Mouse (Mus musculus) neural tube, embryonic 11.5 days (tissue): ENCODE data around the gene Gata2. TPM values are rescaled to one million over a fixed set of nuclear protein-coding genes. Genes with fewer than 3 reads are reported as not detected.

Experiments
- ATAC-seq: fragments of 200-750 bp; cut with Nextera tagmentation; 2 replicates; pipeline ENCODE4 v1.8.0; 2017; ENCODE audit warnings: moderate number of reproducible peaks, mild to moderate bottlenecking, moderate TSS enrichment, moderate library complexity; ENCODE audit not compliant: insufficient read depth, low FRiP score, low TSS enrichment
- DNase-seq: peaks from one replicate; pipeline ENCODE4 v3.0.0-alpha.2; 2015; ENCODE audit warnings: low spot score
- H3K27ac ChIP-seq: fragments of 300-500 bp; sonication (generic); 2 replicates; pipeline ENCODE4 v1.5.1; 2014; ENCODE audit warnings: low read depth, mild to moderate bottlenecking, low read length
- H3K27me3 ChIP-seq: fragments of 300-500 bp; sonication (generic); 2 replicates; pipeline ENCODE4 v1.6.1; 2014; ENCODE audit warnings: mild to moderate bottlenecking, low read length, mixed read lengths; ENCODE audit not compliant: control insufficient read depth, insufficient read depth
- H3K36me3 ChIP-seq: fragments of 300-500 bp; sonication (generic); 2 replicates; pipeline ENCODE4 v1.6.1; 2014; ENCODE audit warnings: mild to moderate bottlenecking, low read length, moderate library complexity, mixed read lengths; ENCODE audit not compliant: control insufficient read depth, insufficient read depth
- H3K4me1 ChIP-seq: fragments of 300-500 bp; sonication (generic); 2 replicates; pipeline ENCODE4 v1.6.1; 2014; ENCODE audit warnings: low read length, mixed read lengths; ENCODE audit not compliant: control insufficient read depth, insufficient read depth
- H3K4me2 ChIP-seq: fragments of 300-500 bp; sonication (generic); 2 replicates; pipeline ENCODE4 v1.6.1; 2014; ENCODE audit warnings: low read depth, mild to moderate bottlenecking, moderate library complexity
- H3K4me3 ChIP-seq: fragments of 300-500 bp; sonication (generic); 2 replicates; pipeline ENCODE4 v1.5.1; 2014; ENCODE audit warnings: low read depth, low read length
- H3K9ac ChIP-seq: fragments of 300-500 bp; sonication (generic); 2 replicates; pipeline ENCODE4 v1.6.1; 2014; ENCODE audit warnings: mild to moderate bottlenecking, low read length
- H3K9me3 ChIP-seq: fragments of 300-500 bp; sonication (generic); 2 replicates; pipeline ENCODE4 v1.6.1; 2016; ENCODE audit warnings: low read length; ENCODE audit not compliant: control insufficient read depth
- WGBS: fragments of 180-500 bp; shearing (Covaris S2); extraction: QIAGEN DNeasy Blood & Tissue Kit; methylation state at CpG from one replicate; pipeline ENCODE4 v1.1.7; 2014; 5-methylcytosine and 5-hydroxymethylcytosine counted together
- polyA plus RNA-seq: library from polyadenylated mRNA; unstranded; fragments of >200 nt; fragmentation: Nextera tagmentation; extraction: Ambion mirVana; gene quantifications from 2 replicates; pipeline ENCODE4 v1.2.1, GENCODE M21; 2014

The Gata2 gene
- polyA plus RNA-seq, 1 experiment from 2014 or later = 8.3 TPM

DNA sequence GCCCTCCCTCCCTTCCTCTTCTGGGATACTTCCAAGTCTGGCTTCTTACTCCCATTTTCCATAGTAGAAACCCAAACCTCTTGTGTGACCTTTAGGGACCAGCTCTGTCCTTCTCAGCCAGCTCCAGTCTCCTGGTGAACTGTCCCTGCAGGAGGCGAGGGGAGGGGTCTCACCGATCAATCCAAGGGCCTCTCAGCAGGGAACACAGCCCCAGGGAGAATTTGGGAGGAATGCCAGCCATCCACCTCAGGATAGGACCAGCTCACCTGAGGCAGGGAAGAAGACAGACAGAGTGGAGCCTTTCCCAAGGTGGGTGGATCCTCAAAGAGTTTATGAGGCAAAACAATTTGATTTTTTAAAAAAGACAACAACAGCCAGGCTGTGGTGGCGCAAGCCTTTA lies 16.5 kb downstream of the Gata2 start:
- no peaks in the 10 kb centered on the region for H3K4me1 ChIP-seq
- no peak for ATAC-seq
- no peaks in the 10 kb centered on the region for H3K9me3 ChIP-seq
- no peaks in the 10 kb centered on the region for H3K36me3 ChIP-seq
- no peak overlapping the region for H3K9ac ChIP-seq
- peak; percentile 3 for DNase-seq
- no peak overlapping the region for H3K4me3 ChIP-seq
- H3K27me3 ChIP-seq = peaks cover 19% of the 10 kb centered on the region
- no peak overlapping the region for H3K4me2 ChIP-seq
- WGBS = 67% methylated on average over 3 of the region's 3 CpGs
- no peak overlapping the region for H3K27ac ChIP-seq

DNA sequence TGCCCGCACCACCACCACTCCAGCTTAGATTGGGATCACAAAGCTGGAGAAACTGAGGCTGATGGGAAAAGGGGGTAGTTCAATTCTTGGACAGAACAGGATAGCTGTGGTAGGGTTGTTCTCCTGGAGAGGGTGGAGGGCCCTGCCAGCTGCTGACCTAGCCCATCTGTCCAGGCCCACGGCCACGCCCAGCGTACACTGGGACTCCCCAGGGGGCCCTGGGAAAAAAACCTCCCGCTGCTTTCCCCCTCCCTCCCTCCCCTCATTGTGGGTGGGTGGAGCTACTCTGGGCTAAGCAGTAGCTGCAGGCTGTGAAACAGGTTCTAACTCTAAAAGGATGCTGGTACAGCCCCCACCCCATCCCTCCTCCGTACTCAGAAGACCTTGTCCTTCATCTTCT lies 22.1 kb downstream of the Gata2 start:
- H3K9ac ChIP-seq = no peak overlapping the region
- no peaks in the 10 kb centered on the region for H3K36me3 ChIP-seq
- H3K27me3 ChIP-seq = no peaks in the 10 kb centered on the region
- DNase-seq = no peak
- ATAC-seq = no peak
- no peaks in the 10 kb centered on the region for H3K4me1 ChIP-seq
- no peak overlapping the region for H3K27ac ChIP-seq
- no peak overlapping the region for H3K4me2 ChIP-seq
- WGBS = 53% methylated on average over 6 of the region's 6 CpGs
- no peak overlapping the region for H3K4me3 ChIP-seq
- H3K9me3 ChIP-seq = 0 out of 2 replicates have a peak, but pooled peaks cover 3% of the 10 kb centered on the region

DNA sequence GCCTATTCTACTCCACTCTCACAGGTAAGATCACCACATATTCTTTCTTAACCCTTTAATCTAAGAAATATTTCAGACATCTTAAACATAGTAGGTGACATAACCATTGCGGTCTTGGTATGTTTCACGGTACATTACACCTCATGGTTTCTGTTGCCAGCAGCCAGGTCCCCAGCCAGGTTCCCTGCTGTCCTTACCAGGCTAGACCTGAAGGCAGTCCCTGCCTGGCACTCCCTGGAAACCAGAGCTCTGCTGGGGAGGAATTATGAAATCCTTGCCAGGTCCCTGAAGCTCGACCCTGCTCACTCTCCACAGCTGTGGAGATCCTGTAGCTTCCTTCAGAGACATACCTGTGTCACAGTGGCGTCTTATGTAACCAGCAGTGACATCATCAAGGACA lies 22.5 kb downstream of the Gata2 start:
- 77% methylated on average over 4 of the region's 4 CpGs for WGBS
- Histone ChIP-seq H3K36me3 (no peaks in the 10 kb centered on the region), H3K4me1 (no peaks in the 10 kb centered on the region), H3K4me2 (no peak overlapping the region), H3K4me3 (no peak overlapping the region), H3K9me3 (0 out of 2 replicates have a peak, but pooled peaks cover 3% of the 10 kb centered on the region), H3K27ac (no peak overlapping the region), H3K9ac (no peak overlapping the region), H3K27me3 (no peaks in the 10 kb centered on the region)
- ATAC-seq (no peak), DNase-seq (no peak)

GRCm38 (mm10) chr6:88219094-88219493 lies 25.4 kb downstream of the Gata2 start:
- no peaks in the 10 kb centered on the region for H3K36me3 ChIP-seq
- no peak for ATAC-seq
- no peak overlapping the region for H3K4me2 ChIP-seq
- no peak overlapping the region for H3K27ac ChIP-seq
- no peak overlapping the region for H3K9ac ChIP-seq
- H3K27me3 ChIP-seq = no peaks in the 10 kb centered on the region
- no peak overlapping the region for H3K4me3 ChIP-seq
- 38% methylated on average over 4 of the region's 4 CpGs for WGBS
- no peak for DNase-seq
- 0 out of 2 replicates have a peak, but pooled peaks cover 3% of the 10 kb centered on the region for H3K9me3 ChIP-seq
- no peaks in the 10 kb centered on the region for H3K4me1 ChIP-seq

DNA sequence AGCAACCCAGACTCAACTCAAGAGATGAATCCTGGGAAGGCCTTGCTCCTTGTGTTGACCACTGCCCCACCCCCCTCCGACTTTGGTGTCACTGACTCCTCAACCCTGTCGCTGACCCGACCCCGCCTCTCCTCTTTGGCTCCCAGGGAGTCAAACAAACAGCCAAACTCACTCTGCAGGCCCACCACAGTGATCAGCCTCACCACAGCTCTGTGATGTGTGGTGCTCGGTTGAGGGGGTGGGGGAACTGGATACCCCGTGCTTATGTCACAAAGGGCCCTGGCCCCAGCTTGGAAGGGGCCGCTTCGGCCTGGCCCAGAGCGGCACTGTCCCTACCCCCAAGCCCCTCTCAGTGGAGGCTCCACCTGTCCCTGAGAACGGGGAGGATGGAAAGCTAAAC lies 28.3 kb downstream of the Gata2 start, which contains the start of gene Dnajb8:
Gene Dnajb8 (plus strand): TSS at position 301 of the 400 bp plus-strand sequence.
- 34% methylated on average over 10 of the region's 10 CpGs for WGBS
- H3K9ac ChIP-seq = no peak within 1 kb of the TSS
- ATAC-seq (no peak), DNase-seq (no peak)
- no peak within 1 kb of the TSS for H3K4me2 ChIP-seq
- no peaks in the 10 kb centered on the region for H3K27me3 ChIP-seq
- no peaks in the 10 kb centered on the region for H3K4me1 ChIP-seq
- H3K9me3 ChIP-seq = 0 out of 2 replicates have a peak, but pooled peaks cover 3% of the 10 kb centered on the region
- no peaks in the 10 kb centered on the region for H3K36me3 ChIP-seq
- H3K4me3 ChIP-seq = no peak within 1 kb of the TSS
- no peak within 1 kb of the TSS for H3K27ac ChIP-seq

DNA sequence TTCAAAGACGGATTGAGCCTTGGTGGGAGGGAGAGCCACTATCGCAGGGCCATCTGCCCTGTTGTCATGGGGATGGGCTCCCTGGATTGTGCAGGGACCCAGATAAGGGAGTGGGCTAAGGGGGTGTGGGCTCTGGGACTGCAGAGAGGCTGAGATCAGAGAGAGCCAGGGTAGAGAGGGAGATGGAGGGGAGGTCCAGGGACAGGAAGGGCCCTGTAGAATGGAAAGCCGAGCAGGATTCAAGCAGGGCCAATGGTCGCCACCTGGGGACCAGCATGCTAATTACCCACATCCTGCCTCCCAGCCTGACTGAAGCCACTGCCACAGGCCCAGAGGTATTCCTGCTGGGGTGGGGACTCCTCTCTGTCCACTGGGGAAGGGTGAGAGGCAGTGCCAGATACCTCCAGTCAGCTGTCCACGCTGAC lies 32.9 kb downstream of the Gata2 start:
- Histone ChIP-seq H3K36me3 (no peaks in the 10 kb centered on the region), H3K4me2 (no peak overlapping the region), H3K27me3 (peaks cover 3% of the 10 kb centered on the region; the same call in 1 of the 2 replicates), H3K4me1 (no peaks in the 10 kb centered on the region), H3K4me3 (no peak overlapping the region), H3K9ac (no peak overlapping the region), H3K9me3 (no peaks in the 10 kb centered on the region), H3K27ac (no peak overlapping the region)
- DNase-seq (peak; percentile 21), ATAC-seq (peak; percentile 63)
- WGBS = 9% methylated on average over 5 of the region's 5 CpGs

GRCm38 (mm10) chr6:88227537-88227936 lies 33.8 kb downstream of the Gata2 start:
- DNase-seq (no peak), ATAC-seq (no peak)
- H3K36me3 ChIP-seq = no peaks in the 10 kb centered on the region
- peaks cover 3% of the 10 kb centered on the region; the same call in 1 of the 2 replicates for H3K27me3 ChIP-seq
- H3K27ac ChIP-seq = no peak overlapping the region
- H3K4me3 ChIP-seq = no peak overlapping the region
- WGBS = 43% methylated on average over 7 of the region's 7 CpGs
- no peaks in the 10 kb centered on the region for H3K9me3 ChIP-seq
- no peaks in the 10 kb centered on the region for H3K4me1 ChIP-seq
- H3K4me2 ChIP-seq = no peak overlapping the region
- no peak overlapping the region for H3K9ac ChIP-seq

DNA sequence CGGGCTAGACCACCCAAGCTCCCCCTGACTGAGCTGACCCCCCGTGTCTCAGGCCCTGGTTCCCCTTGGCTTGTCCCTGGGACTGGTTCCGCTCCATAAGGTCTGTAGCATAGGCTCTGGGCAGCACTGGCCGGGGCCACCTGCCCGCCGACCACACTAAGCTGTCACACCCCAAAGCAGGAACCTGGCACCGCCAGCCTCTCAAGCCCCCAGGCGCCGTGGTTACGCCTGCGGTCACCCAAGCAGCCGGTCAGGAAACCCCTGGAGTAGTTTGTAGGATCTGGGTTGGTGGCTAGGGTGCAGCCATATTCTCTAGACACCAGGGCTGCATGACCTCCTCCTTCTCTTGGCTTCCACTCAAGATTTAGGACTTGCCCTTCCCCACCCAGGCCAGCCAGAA lies 35.5 kb downstream of the Gata2 start:
- peaks cover 5% of the 10 kb centered on the region for H3K27me3 ChIP-seq
- DNase-seq = no peak
- H3K36me3 ChIP-seq = no peaks in the 10 kb centered on the region
- H3K9me3 ChIP-seq = no peaks in the 10 kb centered on the region
- 88% methylated on average over 12 of the region's 12 CpGs for WGBS
- H3K4me1 ChIP-seq = no peaks in the 10 kb centered on the region
- ATAC-seq = no peak
- no peak overlapping the region for H3K27ac ChIP-seq
- no peak overlapping the region for H3K9ac ChIP-seq
- H3K4me3 ChIP-seq = no peak overlapping the region
- H3K4me2 ChIP-seq = no peak overlapping the region

GRCm38 (mm10) chr6:88231821-88232220 lies 38.1 kb downstream of the Gata2 start:
- H3K9ac ChIP-seq = no peak overlapping the region
- peaks cover 8% of the 10 kb centered on the region for H3K4me1 ChIP-seq
- no peak overlapping the region for H3K4me2 ChIP-seq
- no peak overlapping the region for H3K27ac ChIP-seq
- H3K9me3 ChIP-seq = no peaks in the 10 kb centered on the region
- 85% methylated on average over 7 of the region's 7 CpGs for WGBS
- no peak for ATAC-seq
- no peak overlapping the region for H3K4me3 ChIP-seq
- DNase-seq = no peak
- H3K36me3 ChIP-seq = no peaks in the 10 kb centered on the region
- peaks cover 14% of the 10 kb centered on the region for H3K27me3 ChIP-seq
